Mouse (Mus musculus): ENCODE measurements around the gene Slc25a34. TPM values are rescaled to one million over a fixed set of nuclear protein-coding genes. Genes with fewer than 3 reads are reported as not detected.
A peak's percentile ranks its signal among the peaks of the same experiment; 100 is the strongest.

Slc25a34 gene
- total RNA-seq, 2 experiments from 2014 or later, result 3.2 TPM

DNA sequence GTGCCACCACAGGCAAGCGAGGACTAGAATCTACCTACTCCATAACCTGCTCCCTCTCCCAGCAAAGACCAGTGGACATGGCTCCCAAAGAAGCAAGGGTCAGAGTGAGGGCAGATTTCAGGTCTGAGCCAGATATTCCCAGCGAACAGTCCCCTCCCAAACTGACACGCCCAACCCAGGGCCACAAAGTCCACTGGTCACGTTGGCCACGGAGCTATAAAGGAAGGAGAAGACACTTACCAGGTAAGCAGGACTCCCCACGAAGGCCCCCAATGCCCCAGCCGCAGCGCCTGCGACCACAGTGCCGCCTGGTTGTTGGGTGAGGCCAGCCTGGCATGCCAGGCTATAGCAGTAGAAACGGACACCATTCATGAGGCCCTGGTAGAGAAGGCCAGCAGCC is 584 bp downstream of the Slc25a34 start:
- Histone ChIP-seq H3K27ac (no peak overlapping the region), H3K4me3 (no peak overlapping the region)

DNA sequence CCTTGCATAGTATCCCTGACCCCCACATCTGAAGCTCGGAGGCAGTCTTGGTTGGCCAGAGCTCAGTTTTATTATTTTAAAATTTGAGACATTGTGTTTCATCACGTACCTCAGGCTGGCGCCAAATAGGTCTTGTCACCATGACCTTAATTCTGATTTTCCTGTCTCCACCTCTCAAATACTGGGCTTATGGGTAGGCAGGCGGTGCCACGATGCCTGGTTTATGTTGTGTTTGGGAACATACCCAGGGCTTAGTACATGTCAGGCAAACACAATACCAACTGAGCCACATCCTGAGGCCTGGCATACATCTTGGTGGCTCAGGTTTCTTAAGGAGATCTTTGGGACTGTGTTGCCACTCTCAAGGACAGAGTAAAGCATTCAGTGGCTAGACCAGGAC is 1.0 kb downstream of the Slc25a34 start:
- no peak for DNase-seq (ENCODE audit: extremely low spot score in 1 of 2, low spot score in 2 of 2)
- TF ChIP-seq CTCF (IDR thresholded peaks at IDR 0.05), result no peak
- intact Hi-C loops (cut with DNase I), result no loop called here
- Histone ChIP-seq H3K27ac (no peak overlapping the region), H3K4me3 (no peak overlapping the region)

More for the DNA sequence above, 584 bp downstream of the Slc25a34 start:
- DNase-seq (ENCODE audit: extremely low spot score in 1 of 2, low spot score in 2 of 2), result no peak
- no peak for TF ChIP-seq CTCF (IDR thresholded peaks at IDR 0.05)
- intact Hi-C loops (cut with DNase I), result no loop called here

DNA sequence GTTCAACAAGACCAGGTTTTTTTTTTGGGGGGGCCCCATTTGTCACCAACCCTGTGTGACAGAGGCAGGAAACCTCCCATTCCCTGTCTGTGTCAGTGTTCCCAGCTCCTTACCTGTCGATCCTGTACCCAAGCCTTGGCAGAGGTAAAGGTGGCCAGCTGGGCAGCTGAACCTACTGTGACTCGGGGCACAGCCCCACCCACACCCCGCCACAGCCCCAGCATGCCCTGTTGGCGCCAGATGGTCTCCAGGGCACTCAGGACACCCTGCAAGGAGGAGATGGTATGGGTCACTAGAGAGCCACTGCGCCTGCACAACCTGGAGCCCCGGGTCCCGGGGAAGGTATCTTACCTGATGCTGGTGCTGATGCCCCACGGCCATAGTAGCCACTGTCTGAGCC is 1.5 kb downstream of the Slc25a34 start:
- Histone ChIP-seq H3K4me3 (no peak overlapping the region), H3K27ac (no peak overlapping the region)
- intact Hi-C loops (cut with DNase I), result no loop called here
- TF ChIP-seq CTCF (IDR thresholded peaks at IDR 0.05), result no peak
- DNase-seq (ENCODE audit: extremely low spot score in 1 of 2, low spot score in 2 of 2), result no peak

DNA sequence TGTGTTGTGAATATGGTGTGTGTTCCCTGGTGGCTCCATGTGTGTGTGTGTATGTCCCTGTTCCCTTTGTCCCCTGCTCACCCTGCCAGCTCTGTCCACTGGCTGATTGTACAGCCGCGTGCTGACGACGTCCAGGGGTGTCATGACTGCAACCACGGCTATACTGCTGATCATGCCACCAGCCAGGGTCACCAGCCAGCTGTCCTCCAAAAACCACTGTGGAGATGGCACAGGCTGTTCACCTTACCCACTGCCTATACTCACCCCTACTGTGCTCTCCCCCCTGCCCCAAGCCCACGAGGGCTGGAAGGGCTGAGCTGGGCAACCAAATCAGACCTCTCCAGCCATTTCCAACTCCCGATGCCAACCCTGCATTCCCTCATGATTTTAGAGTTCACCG is 2.3 kb downstream of the Slc25a34 start:
- Histone ChIP-seq H3K4me3 (no peak overlapping the region), H3K27ac (no peak overlapping the region)
- intact Hi-C loops (cut with DNase I), result no loop called here
- no peak for TF ChIP-seq CTCF (IDR thresholded peaks at IDR 0.05)
- no peak for DNase-seq (ENCODE audit: extremely low spot score in 1 of 2, low spot score in 2 of 2)

DNA sequence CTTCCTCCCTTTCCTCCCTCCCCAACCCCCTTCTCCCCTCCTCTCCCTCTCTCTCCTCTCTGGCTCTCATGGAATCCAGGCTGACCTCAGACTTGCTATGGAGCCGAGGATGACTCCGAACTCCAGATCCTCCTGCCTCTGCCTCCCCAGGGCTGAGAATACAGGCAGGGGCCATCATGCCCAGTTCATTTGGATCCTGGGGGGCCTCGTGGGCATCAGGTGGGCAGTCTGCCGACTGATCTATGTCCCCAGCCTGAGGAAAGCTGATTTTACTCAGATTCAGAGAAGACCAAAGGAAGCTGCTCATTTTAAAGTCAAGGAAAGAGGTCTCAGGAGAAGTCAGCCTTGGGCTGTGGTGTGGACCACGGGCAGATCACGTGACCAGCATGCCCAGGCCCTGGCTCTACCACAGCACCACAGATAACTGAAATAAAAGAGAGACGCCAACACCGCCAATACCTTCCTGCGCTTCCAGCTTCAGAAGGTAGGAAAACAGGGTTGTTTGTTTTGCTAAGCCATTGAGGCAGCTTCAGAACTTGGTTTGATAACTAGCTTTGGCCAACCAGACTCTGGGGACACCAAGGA is 4.2 kb downstream of the Slc25a34 start:
- Histone ChIP-seq H3K4me3 (no peak overlapping the region), H3K27ac (no peak overlapping the region)
- no peak for TF ChIP-seq CTCF (IDR thresholded peaks at IDR 0.05)
- no peak for DNase-seq (ENCODE audit: extremely low spot score in 1 of 2, low spot score in 2 of 2)
- intact Hi-C loops (cut with DNase I), result loop anchor here (2.0 kb wide), 1 partner anchor 233 kb away; no protein-coding TSS in a partner anchor

DNA sequence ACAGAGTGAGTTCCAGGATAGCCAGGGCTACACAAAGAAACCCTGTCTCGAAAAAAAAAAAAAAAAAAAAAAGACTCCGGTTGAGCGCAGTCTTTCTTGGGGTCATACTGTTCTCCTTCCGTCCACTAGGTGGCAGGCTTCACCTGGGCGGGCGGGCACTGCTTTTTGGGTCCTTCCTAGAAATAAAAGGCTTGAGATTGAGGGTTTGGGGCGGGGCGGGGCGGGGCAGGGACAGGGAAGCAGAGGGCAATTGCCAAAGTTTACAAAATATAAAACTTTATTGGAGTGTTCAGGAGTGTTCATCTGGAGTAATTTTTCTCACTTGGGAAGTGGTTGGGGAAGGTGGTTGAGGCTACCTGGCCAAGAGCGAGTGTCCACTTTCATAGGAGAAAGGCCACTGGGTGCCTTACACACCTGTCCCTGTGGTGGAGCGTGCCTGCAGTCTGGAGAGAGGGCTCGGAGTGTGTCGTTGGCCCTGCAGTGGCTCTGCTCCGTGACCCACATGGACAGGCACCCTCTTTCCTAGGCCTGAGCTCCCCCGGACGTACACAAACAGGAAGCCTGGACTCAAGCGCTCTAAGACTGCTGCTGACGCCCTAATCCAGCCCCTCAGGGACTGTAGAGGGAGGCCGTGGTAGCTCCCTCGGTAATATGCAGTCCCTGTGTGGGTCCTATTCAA is 4.9 kb downstream of the Slc25a34 start, which contains the start of gene Tmem82:
Tmem82 (minus strand) TSS at position 69 of the 679 bp plus-strand sequence.
- intact Hi-C loops (cut with DNase I), result loop anchor here (2.0 kb wide), 1 partner anchor 234 kb away; no protein-coding TSS in a partner anchor
- Histone ChIP-seq H3K27ac (no peak within 1 kb of the TSS), H3K4me3 (no peak within 1 kb of the TSS)
- no peak for DNase-seq (ENCODE audit: extremely low spot score in 1 of 2, low spot score in 2 of 2)
- peak; percentile 58 for TF ChIP-seq CTCF (IDR thresholded peaks at IDR 0.05)

DNA sequence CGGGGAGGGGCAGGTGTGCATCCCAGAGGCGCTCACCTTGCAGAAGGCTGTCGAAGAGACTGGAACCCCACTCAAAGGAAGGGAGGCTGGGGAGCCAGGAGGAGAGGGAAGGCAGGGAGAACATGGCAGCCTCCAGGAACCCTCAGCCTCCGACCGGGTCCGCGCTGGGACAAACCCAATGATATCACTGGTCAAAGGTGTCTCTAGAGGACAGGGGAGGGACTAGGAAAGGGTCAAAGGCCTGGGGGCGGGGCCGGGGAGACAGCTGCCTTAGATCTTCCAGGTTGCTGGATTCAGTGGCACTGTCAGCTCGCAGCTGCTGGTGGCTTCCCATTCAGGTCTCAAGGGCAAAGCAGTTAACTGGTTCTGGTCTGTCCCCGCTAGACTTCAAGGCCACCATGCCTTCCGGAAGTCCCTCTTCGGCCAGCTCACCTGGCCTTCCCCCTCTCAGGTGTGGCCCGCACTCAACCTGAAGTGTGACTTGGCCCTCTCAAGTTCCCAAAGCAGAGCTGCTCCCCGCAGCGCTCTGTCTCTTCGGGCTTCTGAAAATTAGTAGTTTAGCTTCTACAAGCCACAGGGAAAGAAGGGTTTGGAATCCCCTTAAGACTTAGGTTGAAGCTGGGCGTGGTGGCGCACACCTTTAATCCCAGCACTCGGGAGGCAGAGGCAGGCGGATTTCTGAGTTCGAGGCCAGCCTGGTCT is 5.6 kb downstream of the Slc25a34 start:
- Histone ChIP-seq H3K4me3 (no peak overlapping the region), H3K27ac (no peak overlapping the region)
- TF ChIP-seq CTCF (IDR thresholded peaks at IDR 0.05), result no peak
- no peak for DNase-seq (ENCODE audit: extremely low spot score in 1 of 2, low spot score in 2 of 2)
- intact Hi-C loops (cut with DNase I), result loop anchor here (2.0 kb wide), 1 partner anchor 235 kb away; no protein-coding TSS in a partner anchor

DNA sequence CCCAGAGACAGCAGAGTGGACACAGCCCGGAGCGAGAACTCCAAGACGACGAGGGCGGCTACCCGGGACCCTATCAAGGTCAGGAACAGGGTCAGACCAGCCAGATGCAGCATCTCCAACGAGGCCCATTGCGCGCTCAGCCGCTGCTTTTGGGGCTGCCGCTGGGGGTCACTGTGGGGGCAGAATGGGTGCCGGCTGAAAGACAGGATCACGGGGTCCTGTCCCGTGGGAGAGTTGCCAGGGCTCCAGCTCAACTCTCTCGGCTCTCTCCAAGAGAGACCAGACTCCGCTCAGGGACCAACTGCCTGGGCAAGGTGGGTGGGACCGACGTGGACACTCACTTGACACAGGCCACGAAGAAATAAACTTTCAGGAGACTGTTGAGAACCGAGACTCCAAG is 6.3 kb downstream of the Slc25a34 start:
- no peak overlapping the region for H3K4me3 ChIP-seq
- intact Hi-C loops (cut with DNase I), result no loop called here
- DNase-seq (ENCODE audit: extremely low spot score in 1 of 2, low spot score in 2 of 2), result peak; percentile 52 to 58
- no peak overlapping the region for H3K27ac ChIP-seq
- TF ChIP-seq CTCF (IDR thresholded peaks at IDR 0.05), result peak; percentile 48

DNA sequence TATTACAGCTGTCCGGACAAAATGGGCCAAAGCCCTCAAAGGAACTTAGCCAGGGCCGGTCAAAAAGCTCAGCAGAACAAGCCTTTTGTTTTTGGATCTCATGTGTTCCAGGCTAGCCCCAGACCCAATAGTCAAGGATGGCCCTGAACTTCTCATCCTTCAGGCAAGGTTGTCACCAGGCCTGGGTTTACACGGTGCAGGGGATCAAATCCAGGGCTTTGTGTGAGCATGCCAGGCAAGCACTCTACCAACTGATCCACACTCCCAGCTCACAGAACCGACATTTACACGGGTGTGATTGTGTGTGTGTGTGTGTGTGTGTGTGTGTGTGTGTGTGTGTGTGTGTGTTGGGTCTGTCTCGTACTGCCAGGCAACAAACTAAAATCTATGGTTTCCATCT is 6.8 kb downstream of the Slc25a34 start:
- Histone ChIP-seq H3K4me3 (no peak overlapping the region), H3K27ac (no peak overlapping the region)
- intact Hi-C loops (cut with DNase I), result no loop called here
- no peak for TF ChIP-seq CTCF (IDR thresholded peaks at IDR 0.05)
- DNase-seq (ENCODE audit: extremely low spot score in 1 of 2, low spot score in 2 of 2), result no peak

DNA sequence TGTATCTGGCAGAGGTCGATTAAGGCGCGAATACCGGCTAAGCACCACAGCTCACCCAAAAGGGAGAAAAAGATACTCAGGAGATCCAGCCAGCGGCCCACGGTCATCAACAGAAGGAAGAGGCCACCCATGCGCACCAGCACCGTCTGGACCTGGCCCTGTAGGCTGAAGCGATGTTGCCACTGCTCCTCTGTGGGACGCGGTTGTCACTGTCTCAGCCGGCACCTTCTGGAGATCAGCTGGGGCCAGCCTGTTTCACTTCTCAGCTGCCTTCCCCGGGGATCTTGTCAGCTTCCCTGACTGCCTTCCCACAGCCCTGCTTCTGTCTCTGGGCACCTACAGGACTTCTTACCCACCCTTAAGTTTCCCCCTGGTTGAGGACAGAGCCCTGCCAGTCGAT is 8.7 kb downstream of the Slc25a34 start:
- DNase-seq (ENCODE audit: extremely low spot score in 1 of 2, low spot score in 2 of 2), result no peak
- Histone ChIP-seq H3K27ac (no peak overlapping the region), H3K4me3 (no peak overlapping the region)
- no peak for TF ChIP-seq CTCF (IDR thresholded peaks at IDR 0.05)
- intact Hi-C loops (cut with DNase I), result no loop called here

DNA sequence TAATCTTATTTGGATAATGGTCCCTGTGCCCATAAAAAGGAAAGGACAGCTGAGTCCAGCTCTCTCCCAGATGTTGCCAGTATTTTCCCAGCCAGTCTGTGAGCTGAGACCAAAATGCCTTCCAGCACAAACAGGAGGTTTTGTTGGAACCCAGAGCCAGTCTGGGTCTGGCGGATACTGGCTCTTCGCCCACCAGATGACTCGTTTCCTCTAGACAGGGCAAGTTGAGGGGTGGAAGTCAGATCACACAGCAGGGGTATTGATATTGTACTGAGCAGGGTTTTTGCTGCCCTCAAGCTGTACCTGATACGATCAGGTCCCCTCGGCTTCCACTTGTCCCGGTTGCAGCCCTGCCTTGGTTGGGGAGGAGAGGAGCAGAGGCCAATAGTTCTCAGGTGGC is 14.1 kb downstream of the Slc25a34 start:
- Histone ChIP-seq H3K27ac (no peak overlapping the region), H3K4me3 (no peak overlapping the region)
- DNase-seq (ENCODE audit: extremely low spot score in 1 of 2, low spot score in 2 of 2), result no peak
- no peak for TF ChIP-seq CTCF (IDR thresholded peaks at IDR 0.05)
- intact Hi-C loops (cut with DNase I), result no loop called here

DNA sequence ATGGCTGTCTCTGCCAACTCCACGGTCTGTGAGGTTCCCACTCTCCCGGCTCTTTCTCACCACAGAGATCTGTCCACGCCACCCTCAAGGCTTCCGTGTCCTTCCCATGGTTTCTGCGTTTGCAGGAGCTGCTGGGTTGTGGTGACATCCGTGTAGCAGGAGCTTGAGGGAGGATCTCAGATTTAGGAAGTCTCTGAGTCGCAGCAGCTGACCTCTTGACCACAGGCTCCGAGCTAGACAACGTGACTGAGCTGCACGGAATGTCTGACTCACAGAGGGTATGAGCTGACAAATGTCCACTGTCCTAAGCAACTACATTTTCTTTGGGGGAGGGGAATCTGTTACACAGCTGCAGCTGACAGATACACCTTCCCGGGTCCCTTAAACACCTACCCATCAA is 17.8 kb downstream of the Slc25a34 start, which contains the start of gene Fblim1:
Fblim1 (minus strand) TSS at position 236 of the 400 bp plus-strand sequence.
- no peak for DNase-seq (ENCODE audit: extremely low spot score in 1 of 2, low spot score in 2 of 2)
- Histone ChIP-seq H3K27ac (no peak within 1 kb of the TSS), H3K4me3 (no peak within 1 kb of the TSS)
- TF ChIP-seq CTCF (IDR thresholded peaks at IDR 0.05), result no peak
- intact Hi-C loops (cut with DNase I), result no loop called here
